Mouse (Mus musculus): ENCODE measurements around the gene Ror1.

- TF ChIP-seq CHD2 (IDR thresholded peaks at IDR 0.05; ENCODE audit: low read depth, low read length) (no peak), MAFK (IDR thresholded peaks at IDR 0.05; ENCODE audit: insufficient read depth, low read depth, low read length) (no peak), ZC3H11A (IDR thresholded peaks at IDR 0.05; ENCODE audit: borderline replicate concordance, low read depth, low read length) (no peak)
These were observed 29.9 kb upstream of the Ror1 start for GRCm38 (mm10) chr4:100065686-100066085.
